Mouse (Mus musculus) cerebellum, postnatal 14 days (tissue): ENCODE results near the gene Socs7.
A peak's percentile ranks its signal among the peaks of the same experiment; 100 is the strongest.

ENCODE experiments used
- DNase-seq, 2 experiments: peaks; one replicate each; pipeline ENCODE4 v3.0.0; 2021; ENCODE audit warnings: mixed read lengths in 2 of 2

Gene Socs7

DNA sequence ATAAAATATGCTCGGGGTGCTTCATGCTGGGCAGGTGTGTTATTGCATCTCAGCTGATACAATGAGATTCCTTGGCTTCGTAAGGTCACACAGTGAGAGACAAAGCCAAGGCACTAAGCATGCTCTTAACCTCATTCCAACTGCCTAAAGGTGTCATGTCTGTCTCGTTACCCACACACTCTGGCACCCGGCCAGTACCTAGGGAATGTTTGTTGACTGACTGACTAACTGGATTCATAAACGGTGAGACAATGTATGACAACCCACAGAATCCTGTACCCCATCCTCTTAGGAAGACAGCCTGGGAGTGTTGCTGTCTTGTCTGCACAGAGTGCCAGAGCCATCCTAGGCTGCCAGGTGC lies 57.2 kb downstream of the Socs7 start:
- peak in 1 of 2 experiments; percentile 56 for DNase-seq

GRCm38 (mm10) chr11:97422507-97422906 lies 60.2 kb downstream of the Socs7 start:
- no peak for DNase-seq

DNA sequence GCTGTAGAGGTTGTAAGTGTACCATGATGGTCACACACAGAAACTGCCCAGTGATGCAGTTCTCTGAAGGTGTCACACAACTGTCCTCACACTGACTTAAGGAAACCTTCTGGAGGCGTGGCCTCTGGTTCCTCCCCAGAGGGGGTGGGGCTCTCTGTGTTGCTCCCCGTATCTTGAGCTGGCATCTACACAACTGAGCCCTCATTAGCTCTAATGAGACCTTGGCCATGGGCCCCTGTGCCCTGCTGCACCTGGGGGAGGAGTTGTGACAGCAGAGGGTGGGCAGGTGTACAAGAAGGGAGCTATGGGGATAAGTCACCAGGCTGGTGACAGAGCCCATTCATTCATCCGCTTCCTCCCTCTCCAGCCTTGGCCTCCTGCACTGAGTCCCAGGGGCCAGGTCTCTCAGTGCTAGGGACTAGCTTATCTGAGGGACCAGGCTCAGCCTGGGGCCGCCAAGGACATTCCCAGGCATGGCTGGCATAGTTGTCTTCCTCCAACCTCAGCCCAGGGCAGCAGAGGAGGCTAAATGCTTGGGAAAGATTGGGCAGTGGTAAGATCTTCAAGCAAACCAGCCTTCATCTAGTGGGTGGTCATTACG lies 61.8 kb downstream of the Socs7 start:
- DNase-seq: no peak

DNA sequence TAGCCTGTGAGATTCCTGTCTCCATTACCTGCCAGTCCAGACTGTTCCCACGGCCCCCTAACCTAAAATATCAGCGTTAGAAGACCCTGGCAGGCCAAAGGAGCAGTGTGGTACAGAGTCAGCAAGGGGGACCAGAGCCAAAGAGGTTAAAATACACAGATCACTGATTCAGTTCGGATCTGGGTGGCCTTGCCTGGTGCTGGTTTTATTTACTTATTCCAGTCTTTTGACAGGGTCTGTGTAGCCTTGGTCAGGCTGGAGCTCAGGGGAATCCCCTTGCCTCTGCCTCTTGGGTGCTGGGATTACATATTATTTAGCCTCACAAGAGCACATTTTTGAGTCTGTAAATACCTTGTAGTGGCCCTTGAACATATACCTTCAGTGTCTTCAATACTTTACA lies 62.5 kb downstream of the Socs7 start:
- DNase-seq: no peak

- peak; percentile 60 to 64 for DNase-seq
These were observed 65.7 kb downstream of the Socs7 start for GRCm38 (mm10) chr11:97427794-97428725.

GRCm38 (mm10) chr11:97428726-97429077 lies 66.4 kb downstream of the Socs7 start:
- no peak for DNase-seq

- no peak for DNase-seq
These were observed 67.3 kb downstream of the Socs7 start for GRCm38 (mm10) chr11:97429615-97430014.

DNA sequence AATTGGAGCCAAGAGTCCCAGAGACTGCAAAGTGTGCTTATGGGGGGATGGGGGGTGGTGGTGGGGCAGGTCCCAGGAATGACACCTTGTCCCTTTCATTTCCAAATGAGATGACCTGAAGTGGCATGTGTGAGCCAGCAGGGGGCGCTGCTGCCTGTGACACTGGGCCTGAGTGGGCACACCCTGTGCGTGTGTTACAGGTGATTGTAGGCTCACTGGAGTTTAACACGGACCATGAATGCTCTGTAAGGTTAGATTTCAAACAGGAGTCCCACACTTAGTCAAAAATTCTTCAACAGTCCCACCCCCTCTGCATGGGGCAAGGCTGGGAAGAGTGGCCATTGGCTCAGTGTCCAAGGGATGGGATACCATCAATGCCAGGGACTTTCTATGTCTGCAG lies 69.7 kb downstream of the Socs7 start:
- peak; percentile 82 to 85 for DNase-seq

DNA sequence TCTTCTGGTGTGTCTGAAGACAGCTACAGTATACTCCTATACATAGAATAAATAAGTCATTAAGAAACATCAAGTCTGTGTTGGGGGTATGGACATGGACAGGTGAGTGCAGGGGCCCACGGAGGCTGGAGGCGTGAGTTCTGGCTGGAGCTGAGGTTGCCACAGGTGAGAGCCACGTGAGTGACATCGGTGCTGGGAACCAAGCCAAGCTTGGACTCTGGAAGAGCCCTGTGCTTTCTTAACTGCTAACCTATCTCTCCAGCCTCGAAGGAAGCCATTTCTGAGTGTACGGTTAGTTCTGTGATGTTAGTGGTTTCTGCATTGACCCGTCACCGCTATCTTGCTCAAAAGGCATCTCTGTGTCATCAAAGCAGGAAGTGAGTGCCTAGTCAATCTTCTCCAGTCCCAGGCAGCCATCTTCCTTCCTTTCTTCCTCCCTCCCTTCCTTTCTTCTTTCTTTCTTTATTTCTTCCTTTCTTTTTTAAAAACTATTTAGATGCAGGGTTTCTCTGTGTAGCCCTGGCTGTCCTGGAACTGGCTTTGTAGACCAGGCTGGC lies 70.7 kb downstream of the Socs7 start:
- no peak for DNase-seq

- DNase-seq: no peak
These were observed 71.8 kb downstream of the Socs7 start for GRCm38 (mm10) chr11:97434121-97434520.

- DNase-seq: peak; percentile 41 to 52
These were observed 72.5 kb downstream of the Socs7 start for GRCm38 (mm10) chr11:97434704-97435454.

GRCm38 (mm10) chr11:97435808-97436491 lies 73.6 kb downstream of the Socs7 start:
- DNase-seq: no peak

GRCm38 (mm10) chr11:97437745-97438144 lies 75.4 kb downstream of the Socs7 start:
- no peak for DNase-seq

GRCm38 (mm10) chr11:97438868-97439267 lies 76.5 kb downstream of the Socs7 start:
- DNase-seq: no peak

DNA sequence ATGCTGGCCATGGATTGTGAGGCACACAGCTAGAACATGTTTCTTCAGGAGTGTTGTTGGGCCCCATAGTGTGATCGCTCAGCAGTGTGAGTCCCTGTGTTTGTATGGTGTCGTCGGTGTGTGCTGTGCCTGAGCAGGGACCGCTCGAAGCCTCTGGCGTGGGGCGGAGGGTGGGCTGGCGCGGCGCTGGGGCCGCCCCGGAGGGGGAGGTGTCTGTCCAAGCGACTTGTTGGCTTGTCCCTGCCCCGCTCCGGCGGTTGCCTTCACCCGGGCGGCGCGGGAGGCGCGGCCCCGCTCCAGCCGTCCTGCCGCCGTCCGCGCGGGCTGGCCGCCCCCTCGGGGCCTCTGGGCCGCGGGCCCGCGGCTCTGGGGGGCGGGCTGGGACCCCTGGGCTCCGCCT lies 77.6 kb downstream of the Socs7 start:
- no peak for DNase-seq

DNA sequence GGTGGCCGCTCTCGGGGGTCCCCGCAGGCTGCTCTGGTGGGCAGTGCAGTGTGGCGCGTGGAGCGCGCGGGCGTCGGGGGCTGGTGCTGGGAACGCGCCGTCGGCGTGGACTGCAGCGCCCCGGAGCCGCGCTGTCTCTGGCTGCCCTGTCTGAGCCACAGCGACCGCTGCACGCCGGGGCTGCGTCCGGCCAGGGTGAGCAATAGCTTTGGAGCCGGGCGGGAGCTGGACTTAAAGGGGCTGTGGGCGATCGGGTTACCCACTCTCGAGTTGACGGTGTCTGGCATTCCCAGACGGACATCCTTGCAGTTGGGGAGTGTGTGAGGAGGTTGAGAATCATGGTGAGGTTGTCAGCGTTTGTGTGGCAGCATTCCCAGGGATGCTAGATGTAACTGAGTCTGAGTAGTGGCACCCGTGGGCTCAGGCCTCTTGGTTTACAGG lies 78.1 kb downstream of the Socs7 start:
- DNase-seq: no peak

DNA sequence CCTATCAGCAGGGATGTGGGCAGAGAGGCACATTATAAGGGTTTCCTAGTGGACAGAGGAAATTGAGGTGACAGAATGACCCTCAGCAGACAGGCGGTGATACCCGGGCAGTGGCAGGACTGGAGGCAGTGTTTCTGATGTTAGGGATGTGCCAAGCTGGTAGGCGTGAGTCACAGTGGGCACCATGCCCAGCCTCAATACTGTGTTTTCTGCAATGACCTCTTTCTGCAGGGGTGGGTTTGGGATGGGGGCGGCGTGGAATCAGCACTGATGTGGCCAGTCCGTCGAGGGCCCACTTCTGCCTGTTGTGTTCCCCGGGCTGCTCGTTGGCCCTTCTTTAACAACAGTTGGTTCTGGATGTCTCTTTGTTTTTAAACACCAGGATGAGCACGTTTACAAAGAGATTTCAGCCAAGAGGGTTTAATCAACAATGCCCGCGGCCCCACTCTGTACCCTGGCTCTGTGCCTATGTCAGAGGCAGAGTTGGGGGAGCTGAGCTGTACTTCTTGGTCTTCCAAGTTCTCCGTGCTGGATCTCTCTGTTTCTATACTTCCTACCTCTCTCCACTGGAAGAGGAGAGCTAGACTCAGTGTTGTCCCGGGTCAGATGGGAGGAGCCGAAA lies 78.8 kb downstream of the Socs7 start:
- DNase-seq: peak; percentile 44 to 62

GRCm38 (mm10) chr11:97441658-97442125 lies 79.3 kb downstream of the Socs7 start:
- DNase-seq: no peak

DNA sequence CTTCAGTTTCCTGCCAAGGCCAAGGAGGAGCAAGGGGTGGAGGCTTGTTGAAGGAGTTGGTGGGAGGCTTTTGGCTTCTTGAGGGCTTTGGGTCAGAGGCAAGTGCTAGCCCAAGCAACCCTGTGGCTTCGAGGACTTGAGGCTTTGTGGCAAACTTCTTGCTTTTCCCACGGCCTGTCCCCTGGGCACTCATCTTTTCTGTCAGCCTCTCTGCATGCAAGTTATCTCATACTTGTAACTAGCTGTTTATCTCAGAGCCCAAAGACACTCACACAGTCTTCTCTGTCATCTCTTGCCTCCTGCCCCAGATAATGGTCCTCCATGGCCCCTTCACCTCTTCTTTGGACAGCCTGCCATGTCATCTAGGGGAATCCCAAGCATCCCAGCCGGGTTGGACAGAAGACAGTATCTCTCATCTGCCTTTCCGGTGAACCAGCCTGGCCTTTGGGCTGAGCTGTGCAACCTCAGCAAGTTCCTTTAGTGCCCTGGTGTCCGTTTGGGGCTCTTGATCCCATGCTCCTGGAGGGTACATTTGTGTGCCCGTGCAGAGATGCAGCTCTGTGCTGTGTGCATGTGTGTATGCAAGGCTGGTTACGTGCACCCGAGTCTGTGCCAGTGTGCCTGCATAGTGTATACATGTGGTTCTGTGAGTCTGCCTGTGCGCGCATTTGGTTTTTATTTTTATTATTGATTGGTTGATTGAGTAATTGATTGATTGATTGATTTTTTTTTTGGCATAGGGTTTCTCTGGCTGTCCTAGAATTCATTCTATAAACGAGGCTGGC lies 80.7 kb downstream of the Socs7 start:
- no peak for DNase-seq

GRCm38 (mm10) chr11:97445596-97445995 lies 83.2 kb downstream of the Socs7 start:
- DNase-seq: no peak

GRCm38 (mm10) chr11:97445999-97446511 lies 83.7 kb downstream of the Socs7 start:
- DNase-seq: no peak
